Mouse (Mus musculus): ENCODE measurements around the gene Tas2r131.
"Not testable (repeated sequence)": the region's sequence is repeated elsewhere in the genome, so short reads cannot be mapped to it uniquely, and the experiment has no call there.

Tas2r131 gene

GRCm38 (mm10) chr6:132957819-132958218 is at the start of gene Tas2r131:
Gene Tas2r131, minus strand, starts transcription at chr6:132957919.
- no peak for DNase-seq

DNA sequence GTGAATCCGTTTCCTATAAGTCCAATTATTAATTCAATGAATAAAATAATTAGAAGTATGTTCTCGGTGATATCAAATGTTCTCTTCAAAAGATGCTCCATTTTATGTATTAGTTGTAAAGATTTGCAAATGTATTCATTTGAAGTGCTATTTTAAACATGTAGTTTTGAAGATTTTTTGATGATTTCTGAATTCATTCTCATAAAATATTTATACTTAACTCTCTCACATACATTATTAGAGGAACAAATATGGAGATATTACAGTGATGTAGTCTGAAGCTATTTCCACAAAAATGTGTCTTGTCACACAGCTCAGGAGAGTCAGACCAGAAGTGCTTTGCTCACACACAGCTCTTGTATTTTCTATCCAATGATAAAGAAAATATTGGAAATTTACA is 23.1 kb upstream of the Tas2r131 start, which contains the start of gene Tas2r109:
TSS of gene Tas2r109 (minus strand) at position 101 of the 400 bp plus-strand sequence.
- no peak for DNase-seq

DNA sequence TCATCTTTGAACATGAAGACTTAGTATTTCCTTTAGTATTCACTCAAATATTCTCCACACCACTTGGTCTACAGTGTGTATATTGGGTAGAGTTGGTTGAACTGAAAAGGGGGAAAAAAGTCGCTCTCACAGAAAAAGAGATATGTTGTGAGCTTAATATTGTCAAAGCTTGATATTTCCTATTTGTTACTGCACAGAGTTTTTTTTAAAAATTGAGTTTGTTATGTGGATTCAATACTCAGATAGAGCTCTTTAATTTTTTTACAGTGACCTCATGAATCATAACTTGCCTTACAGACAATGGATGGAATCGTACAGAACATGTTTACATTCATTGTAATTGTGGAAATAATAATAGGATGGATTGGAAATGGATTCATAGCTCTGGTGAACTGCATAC is 6.9 kb downstream of the Tas2r131 start, which contains the start of gene Tas2r129:
TSS of gene Tas2r129 (plus strand) at position 301 of the 400 bp plus-strand sequence.
- no peak for DNase-seq

DNA sequence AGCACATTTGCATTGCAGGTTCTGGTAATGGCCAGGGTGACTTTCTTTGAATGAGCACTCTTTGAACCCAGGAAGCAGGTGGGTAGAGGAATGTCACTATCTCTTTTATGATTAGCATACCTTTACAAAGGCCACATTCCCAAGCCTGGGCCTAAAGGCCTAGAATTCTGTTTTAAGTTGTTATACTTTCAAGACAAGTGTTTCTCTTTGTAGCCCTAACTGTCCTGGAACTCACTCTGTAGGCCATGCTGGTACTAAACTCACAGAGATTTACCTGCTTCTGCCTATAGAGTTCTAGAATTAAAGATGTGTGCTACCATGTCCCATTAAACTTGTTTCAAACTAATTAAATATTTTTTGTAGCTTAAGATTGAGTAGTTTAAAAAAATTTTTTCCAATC is 16.3 kb downstream of the Tas2r131 start:
- DNase-seq, result not testable (repeated sequence)

DNA sequence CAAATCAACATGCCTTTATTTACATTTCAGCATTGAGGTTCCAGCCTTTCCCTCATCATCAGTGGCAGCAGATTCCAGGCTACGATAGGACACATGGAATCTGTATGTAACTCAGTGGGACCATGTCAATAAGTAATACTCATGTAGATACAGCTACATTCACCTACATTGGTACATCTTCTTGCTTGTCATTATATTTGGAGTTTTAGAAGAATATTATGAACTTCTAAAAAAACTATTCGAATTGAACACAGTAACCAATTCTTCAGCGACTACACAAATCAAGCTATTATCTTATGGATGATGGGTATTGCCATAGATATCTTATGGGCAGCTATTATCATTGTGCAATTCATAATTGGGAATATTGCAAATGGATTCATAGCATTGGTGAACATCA is 48.4 kb downstream of the Tas2r131 start, which contains the start of gene Tas2r125:
TSS of gene Tas2r125 (plus strand) at position 301 of the 400 bp plus-strand sequence.
- DNase-seq, result no peak
